Mouse (Mus musculus) heart, embryonic 16.5 days (tissue): ENCODE results near the gene Opa3. TPM values are rescaled to one million over a fixed set of nuclear protein-coding genes. Genes with fewer than 3 reads are reported as not detected.
A peak's percentile ranks its signal among the peaks of the same experiment; 100 is the strongest.

Source experiments
- ATAC-seq: fragments of 200-750 bp; cut with Nextera tagmentation; replicated peaks from 2 replicates; pipeline ENCODE4 v1.8.0; 2017; ENCODE audit warnings: moderate number of reproducible peaks; ENCODE audit not compliant: insufficient read depth, low FRiP score; ENCODE audit errors: extremely low read depth
- H3K27ac ChIP-seq: fragments of 300-500 bp; sonication (generic); 2 replicates; pipeline ENCODE4 v1.5.1; 2014; ENCODE audit warnings: mild to moderate bottlenecking, low read length, control low read depth, moderate library complexity
- H3K27me3 ChIP-seq: fragments of 300-500 bp; sonication (generic); 2 replicates; pipeline ENCODE4 v1.6.1; 2014; ENCODE audit warnings: low read length, mixed read lengths; ENCODE audit not compliant: control insufficient read depth, insufficient read depth
- H3K36me3 ChIP-seq: fragments of 300-500 bp; sonication (generic); 2 replicates; pipeline ENCODE4 v1.6.1; 2014; ENCODE audit not compliant: control insufficient read depth, insufficient read depth
- H3K4me1 ChIP-seq: fragments of 300-500 bp; sonication (generic); 2 replicates; pipeline ENCODE4 v1.6.1; 2014; ENCODE audit warnings: low read length, mixed read lengths; ENCODE audit not compliant: control insufficient read depth, insufficient read depth
- H3K4me2 ChIP-seq: fragments of 300-500 bp; sonication (generic); 2 replicates; pipeline ENCODE4 v1.6.1; 2014; ENCODE audit warnings: low read depth, mild to moderate bottlenecking, control low read depth, low read length
- H3K4me3 ChIP-seq: fragments of 300-500 bp; sonication (generic); 2 replicates; pipeline ENCODE4 v1.5.1; 2014; ENCODE audit warnings: mild to moderate bottlenecking, control low read depth, low read length
- H3K9ac ChIP-seq: fragments of 300-500 bp; sonication (generic); 2 replicates; pipeline ENCODE4 v1.6.1; 2014; ENCODE audit warnings: low read length, control low read depth
- H3K9me3 ChIP-seq: fragments of 300-500 bp; sonication (generic); replicated peaks from 2 replicates; pipeline ENCODE4 v1.6.1; 2016; ENCODE audit warnings: low read length; ENCODE audit not compliant: control insufficient read depth
- WGBS: fragments of 180-500 bp; shearing (Covaris S2); extraction: QIAGEN DNeasy Blood & Tissue Kit; methylation state at CpG from one replicate; pipeline ENCODE4 v1.1.7; 2014; 5-methylcytosine and 5-hydroxymethylcytosine counted together
- polyA plus RNA-seq: library from polyadenylated mRNA; unstranded; fragments of >200 nt; fragmentation: Nextera tagmentation; extraction: Ambion mirVana; gene quantifications from 2 replicates; pipeline ENCODE4 v1.2.1, GENCODE M21; 2015

The Opa3 gene
- 40.4 and 41.8 TPM in 2 replicates for polyA plus RNA-seq

- peak within 1 kb of the TSS; percentile 93 for H3K4me2 ChIP-seq
- peaks cover 6% of the 10 kb centered on the region; the same call in 1 of the 2 replicates for H3K36me3 ChIP-seq
- peaks cover 19% of the 10 kb centered on the region for H3K4me1 ChIP-seq
- ATAC-seq: peak; percentile 93
- under 1% methylated on average over 91 of the region's 91 CpGs for WGBS
- H3K9me3 ChIP-seq: no peaks in the 10 kb centered on the region
- peak within 1 kb of the TSS; percentile 90 for H3K9ac ChIP-seq
- H3K27ac ChIP-seq: peak within 1 kb of the TSS; percentile 100
- H3K27me3 ChIP-seq: no peaks in the 10 kb centered on the region
- H3K4me3 ChIP-seq: peak within 1 kb of the TSS; percentile 84
These were observed at the start of gene Opa3 for GRCm38 (mm10) chr7:19227883-19228792. Opa3 (plus strand) TSS chr7:19228334.

- Histone ChIP-seq H3K36me3 (no peaks in the 10 kb centered on the region), H3K27ac (no peak overlapping the region), H3K4me2 (peak overlapping the region; percentile 52; the same call in 1 of the 2 replicates), H3K9ac (0 out of 2 replicates have a peak overlapping the region, but pooled peaks have one; percentile 19), H3K4me1 (peaks cover 21% of the 10 kb centered on the region), H3K9me3 (peaks cover 5% of the 10 kb centered on the region; the same call in 1 of the 2 replicates), H3K27me3 (peaks cover 40% of the 10 kb centered on the region), H3K4me3 (peak overlapping the region; percentile 26)
- no peak for ATAC-seq
- 6% methylated on average over 27 of the region's 27 CpGs for WGBS
These were observed 49.6 kb upstream of the Opa3 start for GRCm38 (mm10) chr7:19178443-19179092.

DNA sequence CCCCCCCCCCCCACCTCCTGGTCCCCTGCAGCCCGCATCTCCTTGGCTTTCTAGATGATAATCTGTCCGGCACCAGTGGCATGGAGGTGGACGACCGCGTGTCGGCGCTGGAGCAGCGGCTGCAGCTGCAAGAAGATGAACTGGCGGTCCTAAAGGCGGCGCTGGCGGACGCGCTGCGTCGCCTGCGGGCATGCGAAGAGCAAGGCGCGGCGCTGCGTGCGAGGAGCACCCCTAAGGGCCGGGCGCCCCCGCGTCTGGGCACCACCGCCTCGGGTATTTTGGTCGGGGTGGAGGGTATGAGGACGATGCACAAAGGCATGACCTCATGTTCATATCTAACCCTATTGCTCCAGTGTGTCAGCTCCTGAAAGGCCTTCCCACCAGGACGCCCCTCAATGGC lies 49.0 kb upstream of the Opa3 start:
- Histone ChIP-seq H3K9me3 (peaks cover 5% of the 10 kb centered on the region; the same call in 1 of the 2 replicates), H3K9ac (0 out of 2 replicates have a peak overlapping the region, but pooled peaks have one; percentile 30), H3K27ac (no peak overlapping the region), H3K4me3 (peak overlapping the region; percentile 36), H3K4me1 (peaks cover 21% of the 10 kb centered on the region), H3K36me3 (no peaks in the 10 kb centered on the region), H3K4me2 (peak overlapping the region; percentile 52), H3K27me3 (peaks cover 40% of the 10 kb centered on the region)
- no peak for ATAC-seq
- WGBS: under 1% methylated on average over 32 of the region's 32 CpGs

- H3K4me2 ChIP-seq: no peak overlapping the region
- WGBS: 45% methylated on average over 6 of the region's 6 CpGs
- no peak overlapping the region for H3K4me3 ChIP-seq
- H3K27me3 ChIP-seq: peaks cover 37% of the 10 kb centered on the region
- no peaks in the 10 kb centered on the region for H3K36me3 ChIP-seq
- H3K27ac ChIP-seq: no peak overlapping the region
- H3K9ac ChIP-seq: no peak overlapping the region
- H3K4me1 ChIP-seq: peaks cover 28% of the 10 kb centered on the region
- H3K9me3 ChIP-seq: peaks cover 5% of the 10 kb centered on the region; the same call in 1 of the 2 replicates
- ATAC-seq: no peak
These were observed 48.2 kb upstream of the Opa3 start for GRCm38 (mm10) chr7:19179936-19180335.

DNA sequence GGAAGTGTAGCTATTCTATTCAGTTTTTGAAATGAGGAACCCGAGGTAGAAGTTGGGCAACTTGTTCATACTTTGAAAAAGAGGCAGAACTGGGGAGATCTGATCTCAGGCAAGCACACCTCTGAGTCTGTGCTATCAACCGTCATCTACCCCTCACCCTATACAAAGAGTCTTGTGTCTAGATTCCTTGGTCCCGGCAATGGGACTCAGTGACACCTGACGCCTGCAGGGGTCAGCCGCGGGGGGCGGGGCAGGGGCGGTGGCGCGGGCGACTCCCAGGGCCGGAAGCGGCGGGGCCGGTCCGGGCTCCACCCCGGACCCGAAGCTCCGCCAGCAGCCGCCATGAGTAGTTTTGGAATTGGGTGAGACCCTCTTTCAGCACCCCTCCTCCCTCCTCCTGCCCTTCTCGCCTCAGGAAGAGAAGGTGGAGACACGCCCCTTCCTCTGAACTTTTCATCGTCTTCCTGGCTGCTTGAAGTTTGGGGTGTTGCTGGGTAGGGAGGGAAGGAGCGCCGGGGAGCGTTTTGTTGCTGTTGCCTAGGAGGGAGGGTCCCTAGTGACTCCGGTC lies 47.2 kb upstream of the Opa3 start:
- ATAC-seq: peak; percentile 69
- Histone ChIP-seq H3K27ac (peak overlapping the region; percentile 70), H3K9me3 (peaks cover 5% of the 10 kb centered on the region; the same call in 1 of the 2 replicates), H3K4me1 (peaks cover 34% of the 10 kb centered on the region), H3K9ac (peak overlapping the region; percentile 84), H3K4me2 (peak overlapping the region; percentile 84), H3K4me3 (peak overlapping the region; percentile 78), H3K36me3 (peaks cover 1% of the 10 kb centered on the region; the same call in 1 of the 2 replicates), H3K27me3 (peaks cover 30% of the 10 kb centered on the region)
- WGBS: under 1% methylated on average over 26 of the region's 27 CpGs

GRCm38 (mm10) chr7:19184250-19184649 lies 43.9 kb upstream of the Opa3 start:
- WGBS: 74% methylated on average over 2 of the region's 2 CpGs
- H3K9ac ChIP-seq: no peak overlapping the region
- no peak overlapping the region for H3K4me3 ChIP-seq
- H3K4me2 ChIP-seq: no peak overlapping the region
- peaks cover 4% of the 10 kb centered on the region; the same call in 1 of the 2 replicates for H3K27me3 ChIP-seq
- peaks cover 33% of the 10 kb centered on the region for H3K4me1 ChIP-seq
- no peaks in the 10 kb centered on the region for H3K9me3 ChIP-seq
- ATAC-seq: no peak
- H3K36me3 ChIP-seq: peaks cover 6% of the 10 kb centered on the region; the same call in 1 of the 2 replicates
- H3K27ac ChIP-seq: peak overlapping the region; percentile 84

DNA sequence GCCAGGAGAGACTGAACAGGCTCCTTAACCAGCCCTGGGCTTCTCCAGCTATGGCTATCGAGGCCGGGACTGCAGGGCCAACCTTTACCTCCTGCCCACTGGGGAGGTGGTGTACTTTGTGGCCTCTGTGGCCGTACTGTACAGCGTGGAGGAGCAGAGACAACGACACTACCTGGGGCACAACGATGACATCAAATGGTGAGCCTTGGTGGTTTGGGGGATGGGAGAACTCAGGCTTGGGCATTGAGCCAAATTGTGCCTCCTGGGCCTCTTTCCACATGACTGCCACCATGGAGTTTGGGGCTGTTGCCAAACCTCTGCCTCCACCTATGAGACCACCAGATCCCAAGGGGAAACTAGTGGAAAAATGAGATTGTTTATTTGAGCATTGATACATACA lies 43.4 kb upstream of the Opa3 start:
- Histone ChIP-seq H3K27ac (peak overlapping the region; percentile 84), H3K9ac (no peak overlapping the region), H3K4me3 (no peak overlapping the region), H3K36me3 (peaks cover 6% of the 10 kb centered on the region; the same call in 1 of the 2 replicates), H3K4me1 (peaks cover 29% of the 10 kb centered on the region), H3K4me2 (peak overlapping the region; percentile 26; the same call in 1 of the 2 replicates), H3K27me3 (no peaks in the 10 kb centered on the region), H3K9me3 (no peaks in the 10 kb centered on the region)
- ATAC-seq: peak; percentile 56
- WGBS: 48% methylated on average over 6 of the region's 6 CpGs

GRCm38 (mm10) chr7:19194676-19195075 lies 33.5 kb upstream of the Opa3 start:
- H3K9ac ChIP-seq: no peak overlapping the region
- no peak overlapping the region for H3K4me3 ChIP-seq
- H3K27ac ChIP-seq: no peak overlapping the region
- no peaks in the 10 kb centered on the region for H3K27me3 ChIP-seq
- no peaks in the 10 kb centered on the region for H3K4me1 ChIP-seq
- H3K9me3 ChIP-seq: peaks cover 3% of the 10 kb centered on the region; the same call in 1 of the 2 replicates
- H3K36me3 ChIP-seq: peaks cover 36% of the 10 kb centered on the region
- 93% methylated on average over 4 of the region's 4 CpGs for WGBS
- ATAC-seq: no peak
- H3K4me2 ChIP-seq: no peak overlapping the region
